Mouse (Mus musculus): Measurements from ENCODE around the gene Fam114a2. TPM values are rescaled to one million over a fixed set of nuclear protein-coding genes. Genes with fewer than 3 reads are reported as not detected.

Gene Fam114a2
- total RNA-seq, 2 experiments from 2014 or later, result 34.0 to 35.6 TPM

DNA sequence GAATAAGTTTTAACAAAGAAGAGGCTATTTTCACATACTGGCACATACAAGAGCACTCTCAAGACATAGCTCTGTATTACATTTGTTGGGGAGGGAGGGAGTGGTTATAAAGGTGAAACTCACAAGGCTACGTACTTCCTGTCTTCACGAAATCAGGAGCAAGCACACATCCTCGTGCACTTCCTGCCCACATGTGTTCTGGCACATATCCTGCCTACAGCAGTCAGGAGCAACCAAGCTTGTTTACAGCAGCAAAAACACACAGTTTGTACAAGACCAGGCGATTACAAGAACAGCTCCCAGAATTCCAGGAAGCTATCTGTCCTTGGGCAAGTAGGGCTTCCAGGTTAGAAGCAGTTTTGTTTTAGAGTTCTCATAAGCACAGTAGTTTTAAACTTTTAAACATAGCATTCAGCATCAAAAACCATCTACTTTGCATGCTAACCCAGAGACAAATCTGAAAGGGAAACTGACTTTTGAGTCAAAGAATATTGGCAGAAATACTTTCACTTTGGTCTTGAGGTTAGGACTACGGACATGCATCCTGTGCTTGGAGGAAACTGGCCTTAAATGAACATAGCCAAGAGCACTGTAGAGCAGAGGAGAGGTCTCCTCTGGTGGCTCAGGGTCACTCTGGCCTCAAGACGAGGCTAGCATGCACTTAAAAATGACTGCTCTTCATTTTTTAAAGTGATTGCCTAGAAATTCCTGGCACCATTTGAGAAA, 73.0 kb downstream of the Fam114a2 start:
- DNase-seq (ENCODE audit: low spot score in 2 of 2), result no peak

DNA sequence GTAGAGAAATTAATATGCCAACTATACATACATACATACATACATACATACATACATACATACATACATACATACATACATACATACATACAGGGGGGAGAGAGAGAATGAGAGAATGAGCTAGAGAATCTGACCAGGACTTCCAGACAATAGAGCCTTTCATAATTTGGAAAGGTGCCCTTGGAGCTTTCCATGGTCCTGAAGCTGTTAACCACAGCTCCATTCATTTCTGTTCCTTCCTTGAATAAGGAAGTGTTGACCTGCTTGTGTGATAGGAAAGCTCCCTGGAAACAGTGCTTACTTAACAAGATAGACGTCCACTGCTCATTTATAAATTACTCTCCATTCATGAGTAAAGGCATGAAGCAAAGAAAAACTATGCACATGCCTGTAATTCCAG, 84.3 kb downstream of the Fam114a2 start:
- DNase-seq (ENCODE audit: low spot score in 2 of 2), result no peak

Other genes starting within 250 kb of the Fam114a2 start
- gene Mfap3, start within 50 bp of the Fam114a2 start, total RNA-seq (2021), result 10 to 100 TPM; 28.5 to 33.7 TPM
- 1 to 10 TPM; 9.4 to 9.9 TPM for gene Galnt10, start 126.8 kb upstream of the Fam114a2 start, total RNA-seq (2021)

Measured in layer of hippocampus, postnatal 14 days (tissue).